Mouse (Mus musculus): ENCODE results near the gene Actl11. TPM values are rescaled to one million over a fixed set of nuclear protein-coding genes. Genes with fewer than 3 reads are reported as not detected.

Gene Actl11
- total RNA-seq (2021): not detected

GRCm38 (mm10) chr9:107928169-107928568 is at the start of gene Actl11:
Gene Actl11 (plus strand): TSS chr9:107928469.
- intact Hi-C loops (cut with DNase I): no loop called here
- DNase-seq: no peak

DNA sequence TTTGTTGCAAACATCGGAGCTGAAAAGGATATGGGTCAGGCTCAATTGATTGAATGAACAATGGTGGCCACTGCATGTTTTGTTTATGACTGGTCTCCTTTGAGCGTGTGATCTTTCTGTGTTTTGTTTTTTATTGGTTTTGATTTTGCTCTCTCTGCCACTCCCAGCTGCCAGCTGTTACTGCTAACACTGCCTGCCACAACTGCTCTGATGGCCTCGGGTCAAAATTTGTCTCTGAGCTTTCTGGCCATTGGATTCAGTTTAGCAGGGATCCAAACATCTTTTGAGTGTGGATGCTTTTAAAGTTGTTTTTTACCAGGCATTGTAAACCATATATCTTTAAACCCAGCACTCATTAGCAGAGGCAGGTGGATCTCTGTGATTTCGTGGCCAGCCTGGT is 47.9 kb upstream of the Actl11 start:
- no peak for DNase-seq
- intact Hi-C loops (cut with DNase I): no loop called here

DNA sequence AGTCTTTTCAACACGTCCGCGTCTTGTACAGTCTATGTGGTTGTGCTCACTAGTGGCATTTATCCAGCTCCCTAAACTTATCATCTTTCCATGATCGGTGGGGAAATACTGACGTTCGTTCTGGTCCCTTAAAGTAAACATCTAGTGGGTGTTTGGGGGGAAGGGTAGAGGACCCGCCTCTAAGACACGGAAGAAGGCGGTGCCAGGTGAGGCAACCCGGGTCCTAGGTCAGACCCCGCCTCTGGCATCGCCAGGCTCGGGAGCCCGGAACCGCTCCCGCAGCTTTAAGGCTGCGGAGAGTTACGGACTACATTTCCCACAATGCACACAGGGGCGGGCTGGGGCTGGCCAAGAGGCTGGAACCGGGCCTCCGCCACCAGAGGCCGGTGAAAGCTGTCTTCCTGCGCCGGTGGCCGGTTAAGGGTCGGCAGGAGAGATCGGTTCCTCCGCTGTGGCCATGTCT is 40.4 kb upstream of the Actl11 start, which contains the start of gene Mon1a:
Gene Mon1a, plus strand, starts transcription at position 348 of the 463 bp plus-strand sequence.
- intact Hi-C loops (cut with DNase I): loop anchor here (2.0 kb wide), 1 partner anchor 15 kb away; the partner anchor contains the start of gene Rbm6
- DNase-seq: peak; percentile 84 to 87

- intact Hi-C loops (cut with DNase I): loop anchor here (2.0 kb wide), 1 partner anchor 16 kb away; the partner anchor contains the start of gene Rbm6
- DNase-seq: peak in 1 of 2 experiments; percentile 24
Observed at GRCm38 (mm10) chr9:107888267-107888850, 39.9 kb upstream of the Actl11 start.

DNA sequence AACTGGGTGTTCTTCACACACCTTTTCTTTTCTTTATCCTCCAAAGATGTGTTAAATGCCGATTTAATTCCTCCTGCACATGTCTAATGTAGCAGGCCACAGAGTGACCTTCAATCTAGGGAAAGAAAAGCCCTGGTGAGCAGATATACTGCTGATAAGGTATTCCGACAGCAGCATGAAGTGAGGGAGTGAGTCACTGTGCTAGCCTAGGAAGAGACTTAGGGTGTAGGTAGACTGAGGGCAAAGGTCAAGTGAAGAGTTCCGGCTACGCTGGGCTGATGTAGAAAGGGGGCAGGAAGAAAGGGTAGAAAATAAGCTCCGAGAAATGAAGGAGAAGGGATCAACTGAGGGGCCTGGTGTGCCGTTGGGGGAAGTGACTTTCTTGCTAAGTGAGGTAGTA is 38.0 kb upstream of the Actl11 start:
- DNase-seq: no peak
- intact Hi-C loops (cut with DNase I): no loop called here

- DNase-seq: no peak
- intact Hi-C loops (cut with DNase I): no loop called here
Observed at GRCm38 (mm10) chr9:107891023-107891422, 37.2 kb upstream of the Actl11 start.

DNA sequence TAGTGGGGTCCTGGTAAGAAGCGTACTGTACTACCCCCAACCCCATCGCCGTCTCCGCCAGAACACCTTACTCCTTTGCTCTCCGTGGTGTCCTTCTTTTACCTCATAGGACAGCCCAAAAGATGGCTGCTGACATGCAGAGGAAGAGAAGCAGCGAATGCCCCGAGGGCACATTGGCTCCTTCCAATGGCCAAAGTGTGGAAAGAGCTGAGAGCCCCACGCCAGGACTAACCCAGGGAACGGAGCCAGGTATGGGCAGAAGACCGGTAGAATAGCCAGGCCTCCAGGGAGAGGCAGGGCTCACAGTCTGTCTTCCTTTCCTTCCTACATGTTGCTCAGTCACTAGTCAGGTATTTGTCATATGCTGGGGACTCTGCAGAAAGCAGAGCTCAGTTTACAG is 29.7 kb upstream of the Actl11 start:
- intact Hi-C loops (cut with DNase I): no loop called here
- DNase-seq: no peak

- intact Hi-C loops (cut with DNase I): no loop called here
- no peak for DNase-seq
Observed at GRCm38 (mm10) chr9:107899855-107900254, 28.4 kb upstream of the Actl11 start.

DNA sequence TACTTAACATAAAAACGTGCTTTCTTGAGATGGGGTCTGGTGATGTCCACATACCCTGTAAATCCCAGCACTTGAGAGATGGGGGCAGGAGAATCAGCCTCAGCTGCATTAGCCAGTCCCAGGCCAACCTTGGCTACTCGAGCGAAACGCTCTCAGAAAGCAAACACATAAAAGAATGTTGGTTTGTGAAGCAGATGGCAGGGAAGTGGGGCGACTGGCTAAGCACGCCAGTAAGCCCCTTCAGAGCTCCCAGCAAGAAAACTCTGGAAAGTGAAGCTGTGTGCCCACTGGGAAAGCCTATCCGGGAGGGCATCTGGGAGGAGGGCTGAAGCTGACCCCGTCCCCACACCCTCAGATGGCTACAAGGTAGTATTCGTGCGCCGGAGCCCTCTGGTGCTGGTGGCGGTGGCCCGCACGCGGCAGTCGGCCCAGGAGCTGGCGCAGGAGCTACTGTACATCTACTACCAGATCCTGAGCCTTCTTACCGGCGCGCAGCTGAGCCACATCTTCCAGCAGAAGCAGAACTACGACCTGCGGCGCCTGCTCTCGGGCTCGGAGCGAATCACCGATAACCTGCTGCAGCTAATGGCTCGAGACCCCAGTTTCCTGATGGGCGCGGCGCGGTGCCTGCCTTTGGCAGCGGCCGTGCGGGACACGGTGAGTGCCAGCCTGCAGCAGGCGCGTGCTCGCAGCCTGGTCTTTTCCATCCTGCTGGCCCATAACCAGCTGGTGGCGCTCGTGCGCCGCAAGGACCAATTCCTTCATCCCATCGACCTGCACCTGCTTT is 27.2 kb upstream of the Actl11 start:
- peak in 1 of 2 experiments; percentile 28 for DNase-seq
- intact Hi-C loops (cut with DNase I): no loop called here

- no peak for DNase-seq
- intact Hi-C loops (cut with DNase I): no loop called here
Observed at GRCm38 (mm10) chr9:107901627-107901914, 26.7 kb upstream of the Actl11 start.

GRCm38 (mm10) chr9:107904726-107905125 is 23.5 kb upstream of the Actl11 start:
- peak; percentile 88 to 94 for DNase-seq
- intact Hi-C loops (cut with DNase I): loop anchor here (1.0 kb wide), 3 partner anchors 59 to 163 kb away; partner anchors contain the start of gene Amigo3

GRCm38 (mm10) chr9:107906252-107906966 is 21.9 kb upstream of the Actl11 start, which contains the start of gene Mst1r:
Gene Mst1r (plus strand): TSS chr9:107906873.
- DNase-seq: peak; percentile 80 to 81
- intact Hi-C loops (cut with DNase I): no loop called here

GRCm38 (mm10) chr9:107906967-107907800 is 21.1 kb upstream of the Actl11 start:
- intact Hi-C loops (cut with DNase I): no loop called here
- peak in 1 of 2 experiments; percentile 43 for DNase-seq

DNA sequence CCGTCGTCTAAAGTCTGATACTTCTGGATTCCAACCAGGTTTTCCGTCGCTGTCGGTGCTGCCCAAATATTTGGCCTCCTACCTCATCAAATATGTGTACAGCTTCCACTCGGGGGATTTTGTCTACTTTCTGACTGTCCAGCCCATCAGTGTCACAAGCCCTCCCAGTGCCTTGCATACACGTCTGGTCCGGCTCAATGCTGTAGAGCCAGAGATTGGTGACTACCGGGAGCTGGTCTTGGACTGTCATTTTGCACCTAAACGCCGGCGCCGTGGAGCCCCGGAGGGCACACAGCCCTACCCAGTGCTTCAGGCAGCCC is 20.5 kb upstream of the Actl11 start:
- peak in 1 of 2 experiments; percentile 20 for DNase-seq
- intact Hi-C loops (cut with DNase I): no loop called here

- DNase-seq: peak; percentile 41 to 51
- intact Hi-C loops (cut with DNase I): no loop called here
Observed at GRCm38 (mm10) chr9:107908410-107909158, 19.7 kb upstream of the Actl11 start.

- intact Hi-C loops (cut with DNase I): no loop called here
- DNase-seq: no peak
Observed at GRCm38 (mm10) chr9:107910025-107910769, 18.1 kb upstream of the Actl11 start.

DNA sequence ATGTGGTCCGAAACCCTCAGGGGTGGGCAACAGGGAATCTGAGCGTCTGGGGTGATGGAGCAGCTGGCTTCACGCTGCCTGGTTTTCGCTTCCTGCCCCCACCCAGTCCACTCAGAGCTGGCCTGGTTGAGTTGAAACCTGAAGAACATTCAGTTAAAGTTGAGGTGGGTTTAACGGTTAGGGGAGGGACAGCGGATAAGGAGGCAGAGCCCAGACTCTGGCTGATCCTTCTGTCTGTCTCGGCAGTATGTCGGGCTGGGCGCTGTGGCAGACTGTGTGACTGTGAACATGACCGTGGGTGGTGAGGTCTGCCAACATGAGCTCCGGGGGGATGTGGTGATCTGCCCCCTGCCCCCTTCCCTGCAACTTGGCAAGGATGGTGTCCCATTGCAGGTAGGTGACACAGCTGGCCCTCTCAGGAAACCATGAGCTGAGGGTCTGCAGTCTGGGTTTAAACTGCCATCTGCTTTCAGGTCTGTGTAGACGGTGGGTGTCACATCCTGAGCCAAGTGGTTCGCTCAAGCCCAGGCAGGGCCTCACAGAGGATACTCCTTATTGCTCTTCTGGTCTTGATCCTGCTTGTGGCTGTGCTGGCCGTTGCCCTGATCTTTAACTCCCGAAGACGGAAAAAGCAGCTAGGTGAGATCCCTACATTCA is 13.4 kb upstream of the Actl11 start:
- intact Hi-C loops (cut with DNase I): no loop called here

GRCm38 (mm10) chr9:107917895-107918608 is 10.2 kb upstream of the Actl11 start:
- DNase-seq: no peak
- intact Hi-C loops (cut with DNase I): no loop called here

More for the DNA sequence above, 13.4 kb upstream of the Actl11 start:
- no peak for DNase-seq
